Mouse (Mus musculus): ENCODE measurements around the gene Oxa1l. TPM values are rescaled to one million over a fixed set of nuclear protein-coding genes. Genes with fewer than 3 reads are reported as not detected.

The Oxa1l gene
- polyA plus RNA-seq, 1 experiment = 153 TPM

DNA sequence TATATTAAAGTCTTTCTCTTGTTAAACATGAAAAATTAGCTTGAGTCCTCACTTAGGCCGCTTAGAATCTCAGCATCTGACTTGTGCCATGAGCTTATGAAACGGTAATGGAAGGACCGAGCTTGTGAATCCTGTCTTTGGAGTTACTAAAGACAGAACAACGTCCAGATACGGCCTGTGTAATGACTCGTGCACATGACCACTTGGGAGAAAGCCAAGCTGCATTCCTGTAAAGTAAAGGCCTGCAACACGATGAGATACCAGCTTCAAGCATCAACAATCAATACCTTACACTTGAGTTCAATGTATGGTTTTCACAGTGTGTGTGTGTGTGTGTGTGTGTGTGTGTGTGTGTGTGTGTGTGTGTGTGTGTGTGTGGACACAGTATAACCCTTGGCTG, 36.1 kb downstream of the Oxa1l start:
- Histone ChIP-seq H3K4me3 (ENCODE audit: insufficient read depth, low read depth, low read length) (no peak overlapping the region), H3K36me3 (ENCODE audit: control insufficient read depth, insufficient read depth, low read length) (no peaks in the 10 kb centered on the region; the same call in 1 of the 2 replicates), H3K4me1 (ENCODE audit: control insufficient read depth, insufficient read depth, low read length) (peaks cover 32% of the 10 kb centered on the region; the same call in 1 of the 2 replicates), H3K27me3 (replicated peaks; ENCODE audit: control insufficient read depth, insufficient read depth, low read length) (no peaks in the 10 kb centered on the region), H3K27ac (ENCODE audit: insufficient read depth, low read depth, low read length) (0 out of 2 replicates have a peak overlapping the region, but pooled peaks have one; percentile 37)
- 43% methylated on average over 7 of the region's 7 CpGs for WGBS
- DNase-seq = no peak
- no peak for TF ChIP-seq POLR2A (IDR thresholded peaks at IDR 0.05; ENCODE audit: low read depth, low read length)
- TF ChIP-seq CTCF (conservative IDR thresholded peaks at IDR 0.05; ENCODE audit: insufficient read depth, insufficient read length, low read depth, low read length) = no peak

DNA sequence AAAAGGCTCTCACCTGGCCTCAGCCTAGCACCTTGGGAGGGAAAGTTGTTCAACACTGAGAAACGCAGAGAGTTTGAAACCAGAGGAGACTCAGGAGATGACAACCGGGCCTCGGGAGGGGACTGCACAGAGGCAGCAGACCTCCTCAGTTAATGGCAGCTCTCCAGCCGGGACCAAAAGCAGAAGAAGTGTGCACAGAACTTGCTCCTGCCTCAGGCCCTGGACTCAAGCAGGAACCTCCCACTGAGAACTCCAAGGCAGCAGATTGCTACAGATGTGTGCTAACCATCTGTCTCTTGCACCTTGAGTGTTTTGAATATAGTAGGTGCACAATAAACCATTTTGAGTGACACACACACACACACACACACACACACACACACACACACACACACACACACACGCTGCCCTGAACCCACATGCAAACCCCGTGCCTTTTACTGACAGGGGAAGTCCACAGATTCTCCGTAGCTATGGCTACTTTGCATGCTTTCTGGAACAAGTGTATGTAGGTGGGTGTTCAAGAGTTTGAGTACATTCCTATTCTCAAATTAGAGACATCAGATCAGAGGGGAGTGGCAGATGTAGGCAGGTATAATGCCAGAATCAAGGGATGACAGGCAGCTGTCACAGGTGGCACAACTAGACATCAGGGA, 37.4 kb downstream of the Oxa1l start:
- Histone ChIP-seq H3K4me3 (ENCODE audit: insufficient read depth, low read depth, low read length) (no peak overlapping the region), H3K36me3 (ENCODE audit: control insufficient read depth, insufficient read depth, low read length) (no peaks in the 10 kb centered on the region; the same call in 1 of the 2 replicates), H3K4me1 (ENCODE audit: control insufficient read depth, insufficient read depth, low read length) (peaks cover 32% of the 10 kb centered on the region; the same call in 1 of the 2 replicates), H3K27me3 (replicated peaks; ENCODE audit: control insufficient read depth, insufficient read depth, low read length) (no peaks in the 10 kb centered on the region), H3K27ac (ENCODE audit: insufficient read depth, low read depth, low read length) (peak overlapping the region; percentile 62)
- 60% methylated on average over 7 of the region's 7 CpGs for WGBS
- no peak for DNase-seq
- TF ChIP-seq CTCF (conservative IDR thresholded peaks at IDR 0.05; ENCODE audit: insufficient read depth, insufficient read length, low read depth, low read length) (no peak), POLR2A (IDR thresholded peaks at IDR 0.05; ENCODE audit: low read depth, low read length) (no peak)

DNA sequence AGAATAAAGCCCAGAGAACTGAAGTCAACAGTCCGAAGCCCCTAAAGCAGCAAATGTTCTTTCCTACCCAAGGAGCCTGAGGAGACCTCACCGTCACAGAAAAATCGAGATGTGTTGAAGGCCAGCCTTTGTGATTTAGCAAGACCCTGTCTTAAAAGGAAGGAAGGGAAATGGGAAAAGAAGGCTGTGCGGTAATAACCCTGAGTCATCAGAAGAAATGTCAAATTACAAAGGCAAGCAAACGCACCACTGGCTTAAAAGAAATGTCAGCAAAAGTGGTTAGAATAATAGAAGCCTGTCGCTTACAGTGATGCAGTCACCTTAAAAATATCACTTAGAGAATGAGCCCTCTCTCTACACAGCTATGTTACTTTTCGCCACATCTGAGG, 37.9 kb downstream of the Oxa1l start:
- Histone ChIP-seq H3K4me1 (ENCODE audit: control insufficient read depth, insufficient read depth, low read length) (peaks cover 31% of the 10 kb centered on the region; the same call in 1 of the 2 replicates), H3K27ac (ENCODE audit: insufficient read depth, low read depth, low read length) (peak overlapping the region; percentile 62), H3K27me3 (replicated peaks; ENCODE audit: control insufficient read depth, insufficient read depth, low read length) (no peaks in the 10 kb centered on the region), H3K36me3 (ENCODE audit: control insufficient read depth, insufficient read depth, low read length) (no peaks in the 10 kb centered on the region; the same call in 1 of the 2 replicates), H3K4me3 (ENCODE audit: insufficient read depth, low read depth, low read length) (no peak overlapping the region)
- 37% methylated on average over 7 of the region's 7 CpGs for WGBS
- TF ChIP-seq CTCF (conservative IDR thresholded peaks at IDR 0.05; ENCODE audit: insufficient read depth, insufficient read length, low read depth, low read length) (no peak), POLR2A (IDR thresholded peaks at IDR 0.05; ENCODE audit: low read depth, low read length) (no peak)
- DNase-seq = no peak

DNA sequence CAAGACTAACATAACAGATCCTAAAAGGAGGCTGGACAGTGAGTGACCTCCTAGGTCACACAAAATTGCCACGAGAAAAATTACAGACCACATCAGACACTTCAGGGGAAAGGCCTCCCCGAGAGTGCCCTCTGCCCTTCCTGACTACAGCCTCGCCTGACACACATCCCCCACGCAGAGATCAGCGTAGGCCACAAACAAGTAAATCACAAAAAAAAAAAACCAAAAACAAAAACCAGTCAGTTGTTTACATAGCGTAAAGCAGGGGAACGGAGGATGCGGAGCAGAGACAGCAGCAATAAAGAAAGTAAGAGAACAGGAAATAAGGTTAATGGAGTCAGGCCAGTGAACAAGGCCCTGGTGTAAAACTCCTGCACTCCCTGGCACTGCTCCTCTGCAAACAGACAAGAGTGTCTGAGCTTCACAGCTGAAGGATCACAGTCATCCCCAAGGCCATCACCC, 38.3 kb downstream of the Oxa1l start:
- Histone ChIP-seq H3K4me1 (ENCODE audit: control insufficient read depth, insufficient read depth, low read length) (peaks cover 27% of the 10 kb centered on the region; the same call in 1 of the 2 replicates), H3K36me3 (ENCODE audit: control insufficient read depth, insufficient read depth, low read length) (no peaks in the 10 kb centered on the region; the same call in 1 of the 2 replicates), H3K4me3 (ENCODE audit: insufficient read depth, low read depth, low read length) (no peak overlapping the region), H3K27me3 (replicated peaks; ENCODE audit: control insufficient read depth, insufficient read depth, low read length) (no peaks in the 10 kb centered on the region), H3K27ac (ENCODE audit: insufficient read depth, low read depth, low read length) (peak overlapping the region; percentile 62)
- no peak for TF ChIP-seq CTCF (conservative IDR thresholded peaks at IDR 0.05; ENCODE audit: insufficient read depth, insufficient read length, low read depth, low read length)
- TF ChIP-seq POLR2A (IDR thresholded peaks at IDR 0.05; ENCODE audit: low read depth, low read length) = no peak
- WGBS = 27% methylated on average over 8 of the region's 8 CpGs
- peak; percentile 91 for DNase-seq

DNA sequence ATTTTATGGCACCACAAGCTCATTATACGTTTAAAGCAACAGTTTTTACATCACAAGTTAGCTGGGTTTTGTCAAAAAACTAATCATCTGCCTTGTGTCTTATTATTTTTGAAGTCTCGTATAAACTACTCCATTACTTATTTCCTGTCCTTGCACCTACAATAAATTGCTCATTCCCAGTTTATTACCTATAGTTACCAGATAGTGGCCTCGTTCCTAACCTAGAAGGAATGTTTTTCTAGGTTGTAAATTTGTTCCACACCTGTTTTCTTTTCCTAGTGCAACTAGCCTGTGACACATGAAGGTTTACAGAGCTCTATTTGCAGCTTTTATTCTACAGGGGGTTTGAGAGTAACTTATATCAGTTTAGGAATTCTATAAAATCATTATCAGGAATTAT, 41.1 kb downstream of the Oxa1l start:
- no peak overlapping the region for H3K4me3 ChIP-seq (ENCODE audit: insufficient read depth, low read depth, low read length)
- 69% methylated on average over 3 of the region's 3 CpGs for WGBS
- H3K27ac ChIP-seq (ENCODE audit: insufficient read depth, low read depth, low read length) = no peak overlapping the region
- DNase-seq = no peak
- TF ChIP-seq POLR2A (IDR thresholded peaks at IDR 0.05; ENCODE audit: low read depth, low read length) = no peak
- no peak for TF ChIP-seq CTCF (conservative IDR thresholded peaks at IDR 0.05; ENCODE audit: insufficient read depth, insufficient read length, low read depth, low read length)
- H3K27me3 ChIP-seq (replicated peaks; ENCODE audit: control insufficient read depth, insufficient read depth, low read length) = no peaks in the 10 kb centered on the region
- H3K4me1 ChIP-seq (ENCODE audit: control insufficient read depth, insufficient read depth, low read length) = peaks cover 14% of the 10 kb centered on the region; the same call in 1 of the 2 replicates
- H3K36me3 ChIP-seq (ENCODE audit: control insufficient read depth, insufficient read depth, low read length) = no peaks in the 10 kb centered on the region

DNA sequence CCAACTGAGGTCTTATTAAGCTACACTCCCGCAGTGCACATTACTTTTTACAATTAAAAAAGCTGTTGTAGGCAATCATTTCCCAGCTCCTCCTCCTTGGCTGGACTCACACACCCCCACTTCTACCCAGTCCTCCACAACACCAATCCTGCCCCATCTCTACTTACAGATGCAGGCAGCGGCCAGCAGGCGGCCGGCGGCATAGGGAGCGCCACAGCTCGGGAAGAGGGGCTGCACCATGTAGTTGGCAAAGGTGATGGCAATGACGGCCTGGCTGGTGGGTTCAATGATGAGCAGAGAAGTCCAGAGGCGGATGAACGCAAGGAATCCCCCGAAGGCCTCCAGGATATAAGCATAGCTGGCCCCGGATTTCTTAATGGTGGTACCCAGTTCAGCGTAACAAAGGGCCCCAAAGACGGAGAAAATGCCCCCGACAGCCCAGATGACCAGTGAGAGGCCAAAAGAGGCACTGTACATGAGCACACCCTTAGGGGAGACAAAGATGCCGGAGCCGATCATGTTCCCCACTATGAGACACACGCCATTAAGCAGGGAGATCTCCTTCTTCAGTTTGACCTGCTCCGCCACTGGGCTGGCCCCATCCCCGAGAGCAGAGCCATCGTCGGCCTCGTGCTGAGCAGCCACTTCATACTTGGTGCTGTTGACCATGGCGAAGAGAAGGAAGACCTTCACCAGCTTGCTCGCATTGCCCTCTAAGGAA, 47.9 kb downstream of the Oxa1l start:
- 58% methylated on average over 25 of the region's 25 CpGs for WGBS
- peak overlapping the region; percentile 24 for H3K27ac ChIP-seq (ENCODE audit: insufficient read depth, low read depth, low read length)
- peak; percentile 70 for DNase-seq
- TF ChIP-seq CTCF (conservative IDR thresholded peaks at IDR 0.05; ENCODE audit: insufficient read depth, insufficient read length, low read depth, low read length) (peak; percentile 44; the same call in 1 of the 2 replicates), POLR2A (IDR thresholded peaks at IDR 0.05; ENCODE audit: low read depth, low read length) (peak; percentile 24)
- H3K4me1 ChIP-seq (ENCODE audit: control insufficient read depth, insufficient read depth, low read length) = peaks cover 11% of the 10 kb centered on the region; the same call in 1 of the 2 replicates
- no peaks in the 10 kb centered on the region for H3K36me3 ChIP-seq (ENCODE audit: control insufficient read depth, insufficient read depth, low read length)
- peak overlapping the region; percentile 45 for H3K4me3 ChIP-seq (ENCODE audit: insufficient read depth, low read depth, low read length)
- no peaks in the 10 kb centered on the region for H3K27me3 ChIP-seq (replicated peaks; ENCODE audit: control insufficient read depth, insufficient read depth, low read length)

Measured in kidney, adult 2 months (tissue).